Mouse (Mus musculus) bone marrow, adult 2 months (tissue): Measurements from ENCODE around the gene Psma5. TPM values are rescaled to one million over a fixed set of nuclear protein-coding genes. Genes with fewer than 3 reads are reported as not detected.
A peak's percentile ranks its signal among the peaks of the same experiment; 100 is the strongest.

ENCODE experiments used
- H3K27ac ChIP-seq: fragments of 200-500 bp; 2 replicates; pipeline ENCODE4 v1.5.1; 2012; ENCODE audit warnings: low read depth, mild to moderate bottlenecking, control low read depth, inconsistent platforms, low read length; ENCODE audit not compliant: control insufficient read depth, poor library complexity, insufficient read depth
- H3K4me1 ChIP-seq: fragments of 200-500 bp; 2 replicates; pipeline ENCODE4 v1.6.1; 2011; ENCODE audit warnings: low read length; ENCODE audit not compliant: control insufficient read depth, insufficient read depth
- H3K4me3 ChIP-seq: fragments of 200-500 bp; replicated peaks from 2 replicates; pipeline ENCODE3; 2011; ENCODE audit warnings: mild to moderate bottlenecking, low read depth, low read length, control low read depth; ENCODE audit not compliant: control insufficient read depth
- CTCF ChIP-seq: fragments of 200-500 bp; IDR thresholded peaks from 2 replicates; pipeline ENCODE4 v1.5.1; 2011; ENCODE audit warnings: low read length, control low read depth; ENCODE audit not compliant: control insufficient read depth, insufficient read depth
- POLR2A ChIP-seq: fragments of 200-500 bp; IDR thresholded peaks from 2 replicates; pipeline ENCODE4 v1.6.1; 2011; ENCODE audit warnings: low read depth, mild to moderate bottlenecking, control low read depth, low read length, borderline replicate concordance; ENCODE audit not compliant: control insufficient read depth
- WGBS: fragments of 180-500 bp; shearing (Covaris S2); methylation state at CpG from one replicate; pipeline ENCODE4 v1.1.7; 2018; 5-methylcytosine and 5-hydroxymethylcytosine counted together
- polyA plus RNA-seq: library from polyadenylated mRNA; stranded (reverse); fragments of >200 nt; gene quantifications from 2 replicates; pipeline ENCODE4 v1.2.4, GENCODE M21; 2011; ENCODE audit warnings: low replicate concordance; ENCODE audit not compliant: missing spikeins, insufficient read depth, insufficient read length

Psma5 gene
- 37.3 and 60.9 TPM in 2 replicates for polyA plus RNA-seq

DNA sequence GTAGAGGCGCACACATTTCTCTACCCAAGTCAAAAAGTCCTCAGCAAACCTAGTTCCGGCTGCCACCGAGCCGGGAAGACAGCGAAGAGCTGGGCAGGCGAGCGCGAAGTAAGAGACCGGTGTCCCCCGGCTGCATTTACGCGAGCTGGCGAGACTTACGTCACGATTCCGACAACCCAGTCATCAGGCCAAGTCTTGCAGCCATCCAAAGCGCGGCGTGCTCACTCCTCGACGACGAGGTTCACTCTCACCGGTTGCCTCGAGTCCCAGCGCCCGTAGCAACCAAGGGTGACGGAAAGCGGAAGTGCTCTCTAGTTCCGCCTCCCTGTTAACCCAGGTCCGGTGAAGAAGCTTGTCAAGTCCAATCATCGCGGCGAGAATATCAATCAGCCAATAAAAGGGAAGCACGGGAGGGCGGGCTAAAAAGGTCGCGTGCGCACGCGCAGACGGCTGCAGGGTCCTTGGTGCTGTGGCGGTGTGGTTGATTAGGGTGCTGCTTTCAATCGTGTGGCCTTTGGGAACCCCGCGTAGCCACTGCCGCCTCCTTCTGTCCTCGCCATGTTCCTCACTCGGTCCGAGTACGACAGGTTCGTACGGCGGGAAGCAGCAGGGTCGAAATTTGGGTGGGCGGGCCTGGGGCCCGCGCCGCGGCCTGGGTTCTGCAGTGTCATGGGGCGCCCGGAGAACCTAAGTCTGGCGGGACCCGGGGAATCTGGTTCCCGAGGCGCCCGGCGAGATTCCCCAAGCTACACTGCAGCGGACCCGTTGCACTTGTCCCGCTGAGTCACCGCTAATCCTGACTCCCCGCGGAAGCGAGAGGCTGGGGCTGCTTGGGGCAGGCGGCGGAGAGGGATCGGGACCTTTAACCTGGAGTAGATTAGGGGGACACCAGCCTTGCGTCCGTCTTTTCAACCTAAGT lies at the start of gene Psma5:
Gene Psma5 (plus strand): TSS at position 208 of the 919 bp plus-strand sequence.
- WGBS = under 1% methylated on average over 75 of the region's 79 CpGs
- H3K4me1 ChIP-seq = peaks cover 2% of the 10 kb centered on the region; the same call in 1 of the 2 replicates
- H3K27ac ChIP-seq = peak within 1 kb of the TSS; percentile 78
- TF ChIP-seq POLR2A (peak; percentile 45; the same call in 1 of the 2 replicates), CTCF (0 out of 2 replicates have a peak, but pooled peaks have one; percentile 7)
- peak within 1 kb of the TSS; percentile 90 for H3K4me3 ChIP-seq

DNA sequence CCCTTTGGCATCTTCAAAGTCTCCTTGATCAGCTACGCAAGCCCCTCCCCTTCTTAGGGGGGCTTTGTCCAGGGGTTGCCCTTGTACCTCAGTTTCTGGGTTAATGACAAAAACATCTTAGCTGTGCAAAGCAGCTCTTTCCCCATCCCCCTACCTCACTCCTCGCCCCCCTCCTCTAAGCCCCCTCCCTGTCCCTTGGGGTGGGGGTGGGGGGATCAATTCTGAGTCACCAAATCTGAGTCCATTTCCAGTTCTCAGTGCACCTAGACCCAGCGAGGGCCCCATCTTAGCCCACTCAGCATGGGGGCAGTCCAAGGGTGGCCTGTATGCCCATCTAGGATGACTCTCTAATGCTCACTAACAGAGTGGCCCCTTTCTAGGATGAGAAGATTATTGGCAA lies 47.7 kb upstream of the Psma5 start:
- TF ChIP-seq POLR2A (no peak), CTCF (no peak)
- Histone ChIP-seq H3K4me1 (peaks cover 2% of the 10 kb centered on the region; the same call in 1 of the 2 replicates), H3K27ac (no peak overlapping the region), H3K4me3 (no peak overlapping the region)
- 81% methylated on average over 3 of the region's 3 CpGs for WGBS

DNA sequence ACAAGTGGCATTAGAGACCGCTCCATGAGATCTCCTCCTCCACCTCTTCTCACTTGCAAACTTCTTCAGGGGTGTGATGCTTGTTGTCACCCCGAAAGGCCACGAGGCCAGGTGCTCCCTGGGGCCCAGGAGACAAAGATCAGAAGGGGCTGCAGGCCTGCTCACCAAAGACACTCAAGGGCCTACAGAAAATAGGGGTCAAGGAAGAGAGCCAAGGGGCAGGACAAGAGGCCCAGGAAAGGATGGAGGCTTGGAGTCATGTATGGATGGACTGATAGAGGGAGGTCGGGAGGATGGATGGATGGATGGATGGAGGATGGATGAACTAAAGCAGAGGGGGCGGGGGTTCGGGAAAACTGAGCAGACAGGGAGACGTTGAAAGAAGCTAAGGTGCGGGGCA lies 47.2 kb upstream of the Psma5 start:
- peak overlapping the region; percentile 84 for H3K4me3 ChIP-seq
- H3K4me1 ChIP-seq = peaks cover 2% of the 10 kb centered on the region; the same call in 1 of the 2 replicates
- 10% methylated on average over 8 of the region's 8 CpGs for WGBS
- H3K27ac ChIP-seq = no peak overlapping the region
- TF ChIP-seq CTCF (no peak), POLR2A (no peak)

DNA sequence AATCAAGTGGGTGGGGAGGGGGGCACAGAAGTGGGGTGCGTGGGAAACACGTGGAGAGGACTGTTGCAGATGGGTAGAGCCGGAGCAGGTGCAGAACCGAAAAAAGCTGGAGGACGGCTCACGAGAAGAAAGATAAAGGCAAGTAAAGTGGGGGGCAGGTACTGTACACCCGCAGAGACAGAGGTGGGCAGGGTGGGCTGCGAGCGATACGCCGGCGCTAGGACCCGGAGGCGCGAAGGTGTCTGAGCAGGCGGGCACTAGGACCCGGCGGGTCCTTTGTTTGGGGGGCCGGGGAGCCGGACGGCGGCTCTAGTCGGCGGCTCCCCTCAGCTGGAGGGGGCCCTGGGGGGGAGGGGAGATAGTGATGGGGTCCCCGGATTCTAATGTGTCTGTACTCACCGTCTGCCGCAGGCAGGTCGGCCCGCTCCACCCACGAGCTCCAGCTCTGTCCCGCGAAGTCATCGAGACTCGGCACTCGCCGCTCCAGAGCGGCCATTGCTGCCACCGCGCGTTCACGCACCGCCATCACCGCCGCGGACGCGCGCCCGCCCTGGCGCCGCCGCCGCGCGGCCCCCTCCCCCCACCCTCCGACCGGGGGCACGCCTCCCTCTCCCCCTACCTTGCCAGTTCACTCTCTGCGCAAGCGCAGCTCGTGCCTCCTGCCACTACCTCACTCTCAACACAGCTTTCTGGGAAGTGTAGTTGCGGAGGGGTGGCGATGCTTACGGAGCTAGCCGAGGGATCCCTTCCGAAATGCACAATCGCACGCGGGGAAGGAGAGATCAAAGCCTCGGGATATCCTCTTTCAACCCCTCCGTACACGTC lies 46.6 kb upstream of the Psma5 start:
- under 1% methylated on average over 72 of the region's 72 CpGs for WGBS
- H3K4me1 ChIP-seq = peaks cover 2% of the 10 kb centered on the region; the same call in 1 of the 2 replicates
- TF ChIP-seq CTCF (no peak), POLR2A (peak; percentile 68; the same call in 1 of the 2 replicates)
- H3K27ac ChIP-seq = peak overlapping the region; percentile 80
- H3K4me3 ChIP-seq = peak overlapping the region; percentile 84

DNA sequence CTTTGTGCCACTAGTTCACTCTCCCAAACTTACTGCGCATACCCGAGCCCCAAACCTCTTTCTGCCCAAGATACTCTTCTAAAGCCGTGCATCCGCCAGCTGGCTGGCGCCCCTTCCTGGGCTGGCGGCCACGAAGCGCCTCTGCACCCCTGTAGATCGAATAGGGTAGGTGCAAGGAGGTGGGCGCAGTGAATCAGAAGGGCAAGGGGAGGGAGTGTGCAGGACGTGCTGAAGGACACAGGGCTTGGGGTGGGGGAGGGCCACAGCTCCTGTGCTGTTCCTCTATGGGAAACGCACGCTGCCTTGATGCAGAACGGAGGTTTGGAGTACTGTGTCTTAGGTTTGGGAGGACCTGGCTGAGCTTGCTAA lies 46.0 kb upstream of the Psma5 start, which contains the start of gene Atxn7l2:
Gene Atxn7l2 (minus strand): TSS at position 164 of the 369 bp plus-strand sequence.
- Histone ChIP-seq H3K4me3 (peak within 1 kb of the TSS; percentile 84), H3K27ac (peak within 1 kb of the TSS; percentile 80), H3K4me1 (peaks cover 2% of the 10 kb centered on the region; the same call in 1 of the 2 replicates)
- TF ChIP-seq POLR2A (no peak), CTCF (0 out of 2 replicates have a peak, but pooled peaks have one; percentile 10)
- under 1% methylated on average over 14 of the region's 14 CpGs for WGBS

DNA sequence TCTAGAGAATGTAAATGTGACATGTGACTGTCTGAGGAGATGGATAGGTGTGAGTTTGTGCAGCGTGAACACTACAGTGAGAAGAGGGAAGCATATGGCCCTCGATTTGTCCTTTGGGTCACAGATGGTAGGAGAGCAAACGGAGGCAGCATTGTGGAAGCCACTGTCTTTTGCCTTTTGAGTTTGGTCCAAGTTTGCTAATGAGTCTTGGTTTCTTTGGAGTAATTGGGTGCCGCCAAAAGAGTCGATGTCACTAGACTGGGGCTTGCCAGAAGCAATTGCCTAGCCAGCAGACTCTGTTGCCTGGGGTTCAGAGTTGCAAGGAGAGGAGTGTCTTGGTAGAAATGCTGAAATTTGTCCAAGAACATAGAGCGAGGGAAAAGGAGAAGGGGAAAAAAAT lies 44.9 kb upstream of the Psma5 start:
- no peak for TF ChIP-seq POLR2A
- TF ChIP-seq CTCF = no peak
- H3K4me3 ChIP-seq = no peak overlapping the region
- no peak overlapping the region for H3K27ac ChIP-seq
- H3K4me1 ChIP-seq = peaks cover 2% of the 10 kb centered on the region; the same call in 1 of the 2 replicates
- WGBS = 84% methylated on average over 6 of the region's 6 CpGs

DNA sequence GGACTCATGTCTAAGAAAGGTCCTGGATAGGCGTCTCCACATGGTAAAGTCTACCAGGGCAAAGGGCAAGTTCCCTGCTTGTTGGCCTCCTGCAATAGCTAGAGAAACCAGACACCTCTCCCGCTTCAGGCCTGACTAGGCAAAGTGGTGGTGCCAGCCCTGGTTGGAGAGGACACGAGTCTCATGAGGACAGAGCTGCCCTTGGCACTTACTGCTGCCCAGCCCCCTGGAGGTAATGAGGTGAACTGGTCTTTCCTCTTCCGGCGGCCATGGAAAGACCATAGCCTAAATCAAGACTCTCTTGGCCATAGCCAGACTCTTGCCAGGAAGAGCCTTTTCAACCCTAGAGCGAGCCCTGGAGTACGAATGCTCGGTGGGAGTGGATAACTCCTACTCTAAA lies 44.3 kb upstream of the Psma5 start:
- WGBS = 74% methylated on average over 8 of the region's 8 CpGs
- H3K4me1 ChIP-seq = peaks cover 2% of the 10 kb centered on the region; the same call in 1 of the 2 replicates
- peak; percentile 16; the same call in 1 of the 2 replicates for TF ChIP-seq CTCF
- TF ChIP-seq POLR2A = no peak
- no peak overlapping the region for H3K27ac ChIP-seq
- no peak overlapping the region for H3K4me3 ChIP-seq
